Mouse (Mus musculus) neural tube, embryonic 12.5 days (tissue): ENCODE data around the gene Slc6a12. TPM values are rescaled to one million over a fixed set of nuclear protein-coding genes. Genes with fewer than 3 reads are reported as not detected.
"Not testable (repeated sequence)": the region's sequence is repeated elsewhere in the genome, so short reads cannot be mapped to it uniquely, and the experiment has no call there.

Experiments
- ATAC-seq: fragments of 200-750 bp; cut with Nextera tagmentation; 2 replicates; pipeline ENCODE4 v1.8.0; 2017; ENCODE audit warnings: low read depth, mild to moderate bottlenecking, moderate TSS enrichment, moderate library complexity; ENCODE audit not compliant: low FRiP score
- H3K27ac ChIP-seq: fragments of 300-500 bp; sonication (generic); 2 replicates; pipeline ENCODE4 v1.5.1; 2016
- H3K27me3 ChIP-seq: fragments of 300-500 bp; sonication (generic); replicated peaks from 2 replicates; pipeline ENCODE4 v1.6.1; 2016; ENCODE audit warnings: mild to moderate bottlenecking
- H3K36me3 ChIP-seq: fragments of 300-500 bp; sonication (generic); 2 replicates; pipeline ENCODE4 v1.6.1; 2016; ENCODE audit warnings: mild to moderate bottlenecking
- H3K4me1 ChIP-seq: fragments of 300-500 bp; sonication (generic); 2 replicates; pipeline ENCODE4 v1.6.1; 2016
- H3K4me2 ChIP-seq: fragments of 300-500 bp; sonication (generic); replicated peaks from 2 replicates; pipeline ENCODE4 v1.6.1; 2016; ENCODE audit warnings: mild to moderate bottlenecking
- H3K4me3 ChIP-seq: fragments of 300-500 bp; sonication (generic); 2 replicates; pipeline ENCODE4 v1.5.1; 2016
- H3K9ac ChIP-seq: fragments of 300-500 bp; sonication (generic); 2 replicates; pipeline ENCODE4 v1.6.1; 2016; ENCODE audit warnings: mild to moderate bottlenecking
- H3K9me3 ChIP-seq: fragments of 300-500 bp; sonication (generic); 2 replicates; pipeline ENCODE4 v1.6.1; 2016; ENCODE audit warnings: mild to moderate bottlenecking
- WGBS: fragments of 180-500 bp; shearing (Covaris S2); methylation state at CpG from one replicate; pipeline ENCODE4 v1.1.7; 2016; 5-methylcytosine and 5-hydroxymethylcytosine counted together
- polyA plus RNA-seq: library from polyadenylated mRNA; unstranded; fragments of >200 nt; fragmentation: Nextera tagmentation; extraction: Ambion mirVana; gene quantifications from 2 replicates; pipeline ENCODE4 v1.2.1, GENCODE M21; 2016

Slc6a12 gene
- polyA plus RNA-seq, 1 experiment from 2014 or later: 0.14 TPM

- Histone ChIP-seq H3K36me3 (no peaks in the 10 kb centered on the region), H3K27me3 (no peaks in the 10 kb centered on the region), H3K9ac (no peak overlapping the region), H3K27ac (no peak overlapping the region), H3K9me3 (no peaks in the 10 kb centered on the region), H3K4me1 (no peaks in the 10 kb centered on the region), H3K4me2 (no peak overlapping the region), H3K4me3 (no peak overlapping the region)
- 37% methylated on average over 2 of the region's 2 CpGs for WGBS
- no peak for ATAC-seq
These were observed 9.4 kb downstream of the Slc6a12 start for GRCm38 (mm10) chr6:121352276-121352675.

- WGBS: 85% methylated on average over 1 of the region's 1 CpGs
These were observed 13.2 kb downstream of the Slc6a12 start for GRCm38 (mm10) chr6:121356041-121356440.

GRCm38 (mm10) chr6:121357232-121357631 is 14.4 kb downstream of the Slc6a12 start:
- WGBS: 70% methylated on average over 6 of the region's 6 CpGs

More at GRCm38 (mm10) chr6:121356041-121356440, 13.2 kb downstream of the Slc6a12 start:
- ATAC-seq: no peak
- H3K4me3 ChIP-seq: no peak overlapping the region
- H3K4me2 ChIP-seq: no peak overlapping the region
- no peaks in the 10 kb centered on the region for H3K27me3 ChIP-seq
- H3K27ac ChIP-seq: no peak overlapping the region
- no peak overlapping the region for H3K9ac ChIP-seq
- H3K4me1 ChIP-seq: no peaks in the 10 kb centered on the region
- no peaks in the 10 kb centered on the region for H3K9me3 ChIP-seq
- no peaks in the 10 kb centered on the region for H3K36me3 ChIP-seq

GRCm38 (mm10) chr6:121363061-121363460 is 20.2 kb downstream of the Slc6a12 start:
- H3K4me1 ChIP-seq: no peaks in the 10 kb centered on the region
- no peaks in the 10 kb centered on the region for H3K9me3 ChIP-seq
- H3K9ac ChIP-seq: no peak overlapping the region
- no peaks in the 10 kb centered on the region for H3K36me3 ChIP-seq
- H3K27me3 ChIP-seq: no peaks in the 10 kb centered on the region
- H3K4me2 ChIP-seq: no peak overlapping the region
- WGBS: 81% methylated on average over 6 of the region's 6 CpGs
- no peak for ATAC-seq
- no peak overlapping the region for H3K4me3 ChIP-seq
- H3K27ac ChIP-seq: no peak overlapping the region

More at GRCm38 (mm10) chr6:121357232-121357631, 14.4 kb downstream of the Slc6a12 start:
- Histone ChIP-seq H3K4me2 (no peak overlapping the region), H3K27ac (no peak overlapping the region), H3K9ac (no peak overlapping the region), H3K4me3 (no peak overlapping the region), H3K9me3 (no peaks in the 10 kb centered on the region), H3K27me3 (no peaks in the 10 kb centered on the region), H3K4me1 (no peaks in the 10 kb centered on the region), H3K36me3 (no peaks in the 10 kb centered on the region)
- no peak for ATAC-seq

- no peaks in the 10 kb centered on the region for H3K27me3 ChIP-seq
- WGBS: 57% methylated on average over 4 of the region's 4 CpGs
- H3K4me1 ChIP-seq: no peaks in the 10 kb centered on the region
- no peak overlapping the region for H3K27ac ChIP-seq
- H3K4me3 ChIP-seq: no peak overlapping the region
- no peak for ATAC-seq
- H3K9me3 ChIP-seq: no peaks in the 10 kb centered on the region
- no peak overlapping the region for H3K9ac ChIP-seq
- H3K4me2 ChIP-seq: no peak overlapping the region
- no peaks in the 10 kb centered on the region for H3K36me3 ChIP-seq
These were observed 21.1 kb downstream of the Slc6a12 start for GRCm38 (mm10) chr6:121363956-121364355.

GRCm38 (mm10) chr6:121366537-121366936 is 23.7 kb downstream of the Slc6a12 start:
- not testable (repeated sequence) for H3K27ac ChIP-seq, H3K9me3 ChIP-seq, H3K27me3 ChIP-seq, ATAC-seq, H3K4me1 ChIP-seq, H3K4me2 ChIP-seq, H3K36me3 ChIP-seq, H3K9ac ChIP-seq, H3K4me3 ChIP-seq
- 22% methylated on average over 2 of the region's 2 CpGs for WGBS

GRCm38 (mm10) chr6:121367099-121367498 is 24.2 kb downstream of the Slc6a12 start:
- ATAC-seq: no peak
- Histone ChIP-seq H3K9ac (no peak overlapping the region), H3K4me2 (no peak overlapping the region), H3K4me3 (no peak overlapping the region), H3K9me3 (no peaks in the 10 kb centered on the region), H3K4me1 (no peaks in the 10 kb centered on the region), H3K27ac (no peak overlapping the region), H3K36me3 (no peaks in the 10 kb centered on the region), H3K27me3 (no peaks in the 10 kb centered on the region)
- WGBS: 59% methylated on average over 3 of the region's 3 CpGs

- WGBS: 73% methylated on average over 10 of the region's 10 CpGs
- no peaks in the 10 kb centered on the region for H3K27me3 ChIP-seq
These were observed 28.5 kb downstream of the Slc6a12 start for GRCm38 (mm10) chr6:121371197-121371980.

GRCm38 (mm10) chr6:121376159-121376558 is 33.3 kb downstream of the Slc6a12 start:
- peaks cover 5% of the 10 kb centered on the region; the same call in 1 of the 2 replicates for H3K4me1 ChIP-seq
- no peak overlapping the region for H3K4me3 ChIP-seq
- no peak overlapping the region for H3K4me2 ChIP-seq
- no peaks in the 10 kb centered on the region for H3K9me3 ChIP-seq
- no peak overlapping the region for H3K27ac ChIP-seq
- ATAC-seq: no peak
- H3K9ac ChIP-seq: no peak overlapping the region
- no peaks in the 10 kb centered on the region for H3K36me3 ChIP-seq
- no peaks in the 10 kb centered on the region for H3K27me3 ChIP-seq
- WGBS: 82% methylated on average over 12 of the region's 12 CpGs

More at GRCm38 (mm10) chr6:121371197-121371980, 28.5 kb downstream of the Slc6a12 start:
- ATAC-seq: no peak
- Histone ChIP-seq H3K36me3 (no peaks in the 10 kb centered on the region), H3K4me3 (no peak overlapping the region), H3K4me2 (no peak overlapping the region), H3K4me1 (no peaks in the 10 kb centered on the region), H3K27ac (no peak overlapping the region), H3K9ac (no peak overlapping the region), H3K9me3 (no peaks in the 10 kb centered on the region)

GRCm38 (mm10) chr6:121378256-121378655 is 35.4 kb downstream of the Slc6a12 start:
- 60% methylated on average over 4 of the region's 4 CpGs for WGBS
- H3K9ac ChIP-seq: no peak overlapping the region
- no peaks in the 10 kb centered on the region for H3K9me3 ChIP-seq
- no peaks in the 10 kb centered on the region for H3K36me3 ChIP-seq
- no peak overlapping the region for H3K4me3 ChIP-seq
- H3K27ac ChIP-seq: no peak overlapping the region
- no peaks in the 10 kb centered on the region for H3K27me3 ChIP-seq
- no peak overlapping the region for H3K4me2 ChIP-seq
- no peak for ATAC-seq
- peaks cover 5% of the 10 kb centered on the region; the same call in 1 of the 2 replicates for H3K4me1 ChIP-seq

GRCm38 (mm10) chr6:121380576-121380975 is 37.7 kb downstream of the Slc6a12 start:
- Histone ChIP-seq H3K27ac (no peak overlapping the region), H3K4me3 (no peak overlapping the region), H3K9ac (no peak overlapping the region), H3K4me1 (peaks cover 5% of the 10 kb centered on the region; the same call in 1 of the 2 replicates), H3K4me2 (no peak overlapping the region), H3K36me3 (no peaks in the 10 kb centered on the region), H3K27me3 (no peaks in the 10 kb centered on the region), H3K9me3 (no peaks in the 10 kb centered on the region)
- 83% methylated on average over 8 of the region's 8 CpGs for WGBS
- ATAC-seq: no peak

- Histone ChIP-seq H3K9ac (no peak overlapping the region), H3K9me3 (no peaks in the 10 kb centered on the region), H3K27ac (no peak overlapping the region), H3K4me1 (peaks cover 5% of the 10 kb centered on the region; the same call in 1 of the 2 replicates), H3K27me3 (no peaks in the 10 kb centered on the region), H3K4me2 (no peak overlapping the region), H3K4me3 (no peak overlapping the region), H3K36me3 (no peaks in the 10 kb centered on the region)
- WGBS: 54% methylated on average over 10 of the region's 10 CpGs
- 0 out of 2 replicates have a peak, but pooled peaks have one; percentile 30 for ATAC-seq
These were observed 39.2 kb downstream of the Slc6a12 start for GRCm38 (mm10) chr6:121382071-121382470.

GRCm38 (mm10) chr6:121385397-121385796 is 42.5 kb downstream of the Slc6a12 start:
- ATAC-seq: no peak
- WGBS: 85% methylated on average over 3 of the region's 3 CpGs

More at GRCm38 (mm10) chr6:121385397-121385796, 42.5 kb downstream of the Slc6a12 start:
- Histone ChIP-seq H3K9me3 (no peaks in the 10 kb centered on the region), H3K27ac (no peak overlapping the region), H3K27me3 (no peaks in the 10 kb centered on the region), H3K4me1 (no peaks in the 10 kb centered on the region), H3K36me3 (no peaks in the 10 kb centered on the region), H3K4me2 (no peak overlapping the region), H3K4me3 (no peak overlapping the region), H3K9ac (no peak overlapping the region)
